Mouse (Mus musculus) layer of hippocampus, postnatal 14 days (tissue): ENCODE data around the gene Eno2. TPM values are rescaled to one million over a fixed set of nuclear protein-coding genes. Genes with fewer than 3 reads are reported as not detected.

Experiments
- DNase-seq, 2 experiments: peaks; one replicate each; pipeline ENCODE4 v3.0.0; 2021 to 2022; ENCODE audit warnings: low spot score in 2 of 2, mixed read lengths in 1 of 2
- total RNA-seq, 2 experiments: library from RNA; stranded (reverse); gene quantifications; 2 replicates each; pipeline ENCODE4 v1.2.3; 2021

Eno2 gene
- total RNA-seq, 2 experiments from 2014 or later = 667 to 671 TPM

- DNase-seq = no peak
These were observed 27.6 kb downstream of the Eno2 start for GRCm38 (mm10) chr6:124741842-124742241.

- DNase-seq = peak; percentile 92 to 93
These were observed 28.3 kb downstream of the Eno2 start, which contains the start of gene Grcc10 for GRCm38 (mm10) chr6:124740888-124741761. Gene Grcc10, minus strand, starts transcription at chr6:124741374.

- peak in 1 of 2 experiments; percentile 68 for DNase-seq
These were observed 29.1 kb downstream of the Eno2 start for GRCm38 (mm10) chr6:124740211-124740887.

- no peak for DNase-seq
These were observed 30.2 kb downstream of the Eno2 start for GRCm38 (mm10) chr6:124739231-124739796.

GRCm38 (mm10) chr6:124738511-124739023 is 30.9 kb downstream of the Eno2 start, which contains the start of gene Ptpn6:
Gene Ptpn6, minus strand, starts transcription at chr6:124738714.
- no peak for DNase-seq

- no peak for DNase-seq
These were observed 32.4 kb downstream of the Eno2 start for GRCm38 (mm10) chr6:124737040-124737439.

- DNase-seq = no peak
These were observed 35.1 kb downstream of the Eno2 start for GRCm38 (mm10) chr6:124734417-124734816.

GRCm38 (mm10) chr6:124732476-124733370 is 36.8 kb downstream of the Eno2 start:
- DNase-seq = no peak

- DNase-seq = no peak
These were observed 38.4 kb downstream of the Eno2 start for GRCm38 (mm10) chr6:124731038-124731437.

GRCm38 (mm10) chr6:124729850-124730705 is 39.4 kb downstream of the Eno2 start:
- DNase-seq = no peak

GRCm38 (mm10) chr6:124728621-124729020 is 40.9 kb downstream of the Eno2 start:
- DNase-seq = no peak

- DNase-seq = no peak
These were observed 45.0 kb downstream of the Eno2 start for GRCm38 (mm10) chr6:124724472-124724871.

- no peak for DNase-seq
These were observed 45.9 kb downstream of the Eno2 start for GRCm38 (mm10) chr6:124723541-124723940.

- DNase-seq = no peak
These were observed 46.5 kb downstream of the Eno2 start for GRCm38 (mm10) chr6:124722876-124723473.

- no peak for DNase-seq
These were observed 48.6 kb downstream of the Eno2 start for GRCm38 (mm10) chr6:124720904-124721303.

GRCm38 (mm10) chr6:124719354-124719978 is 50.0 kb downstream of the Eno2 start:
- no peak for DNase-seq

GRCm38 (mm10) chr6:124718703-124719102 is 50.8 kb downstream of the Eno2 start:
- DNase-seq = no peak

- no peak for DNase-seq
These were observed 51.5 kb downstream of the Eno2 start for GRCm38 (mm10) chr6:124717968-124718367.
